Comparison of ENCODE assay signal across 13 mouse cellular contexts in genomic region chr1:169586361-169586760, GRCm38 (mm10).
"Had no signal": no experiment of that assay in that cellular context is flagged by ENCODE, and none has a peak within 500 bp of the region (broad histone marks: within the 10 kb centered on the region; RNA-seq: fewer than 3 reads in every experiment).

No protein-coding gene starts in this region.

- H3K9ac ChIP-seq: limb, embryonic 12.5 days; liver, embryonic 13.5 days; liver, postnatal 0 days; lung, embryonic 15.5 days had no signal

- H3K36me3 ChIP-seq: limb, embryonic 12.5 days; liver, embryonic 13.5 days; lung, embryonic 15.5 days had no signal

- H3K4me2 ChIP-seq: limb, embryonic 12.5 days; liver, embryonic 13.5 days; lung, embryonic 15.5 days; midbrain, embryonic 11.5 days had no signal

- H3K27me3 ChIP-seq: limb, embryonic 12.5 days; liver, embryonic 13.5 days; lung, embryonic 15.5 days; megakaryocyte, embryonic 14.5 days had no signal

- H3K4me1 ChIP-seq: limb, embryonic 12.5 days; liver, embryonic 13.5 days; lung, embryonic 15.5 days; megakaryocyte, embryonic 14.5 days had no signal

- H3K9me3 ChIP-seq: limb, embryonic 12.5 days; liver, embryonic 13.5 days; lung, embryonic 15.5 days had no signal

- H3K27ac ChIP-seq: limb, embryonic 12.5 days; liver, embryonic 13.5 days; lung, embryonic 15.5 days; macrophage had no signal

- H3K4me3 ChIP-seq: limb, embryonic 12.5 days; liver, embryonic 13.5 days; lung, embryonic 15.5 days; megakaryocyte, embryonic 14.5 days had no signal

- DNase-seq: kidney, postnatal 25 days; liver; liver, embryonic 13.5 days; liver, postnatal 0 days; lung, postnatal 14 days; spleen, adult 18-20 months; thymus, adult 18-20 months; thymus, postnatal 14 days had no signal

- ATAC-seq: liver, postnatal 0 days had no signal
